In genomic region chr15:85810806-85811521, GRCm38 (mm10) we compare ENCODE assay signal across 8 mouse cellular contexts. TPM values are rescaled to one million over a fixed set of nuclear protein-coding genes. Genes with fewer than 3 reads are reported as not detected.
DNase-seq lines count a peak whose midpoint lies in the region; ATAC-seq and TF ChIP-seq lines count a peak whose summit lies in the region.

No protein-coding gene starts in this region.

- peak; percentile 50 for DNase-seq in brain, embryonic 18.5 days (ENCODE audit: low read depth, low spot score)
- DNase-seq in forebrain, embryonic 11.5 days (ENCODE audit: low spot score), result no peak
- peak; percentile 91 for DNase-seq in heart, postnatal 0 days (ENCODE audit: low spot score)
- DNase-seq in kidney, postnatal 4 days, result peak; percentile 28 to 54
- DNase-seq in liver, embryonic 13.5 days, result peak; percentile 41
- DNase-seq in naive thymus-derived CD4-positive, alpha-beta T cell, adult 2 months (ENCODE audit: low read depth), result peak; percentile 85
- no peak for DNase-seq in adipocyte (ENCODE audit: low spot score)

- peak; percentile 86 for ATAC-seq in forebrain, embryonic 11.5 days (replicated peaks; ENCODE audit: low FRiP score)
- peak; percentile 89 for ATAC-seq in heart, postnatal 0 days (ENCODE audit: insufficient read depth, low read depth)
- peak; percentile 87 for ATAC-seq in liver, embryonic 13.5 days (ENCODE audit: low read depth)

- H3K9ac ChIP-seq in forebrain, embryonic 11.5 days (ENCODE audit: low read length), result peak overlapping the region; percentile 81
- peak overlapping the region; percentile 60 for H3K9ac ChIP-seq in heart, postnatal 0 days (replicated peaks; ENCODE audit: low read depth, low read length)
- H3K9ac ChIP-seq in liver, embryonic 13.5 days, result peak overlapping the region; percentile 85

- H3K4me2 ChIP-seq in forebrain, embryonic 11.5 days (ENCODE audit: low read depth, low read length, severe bottlenecking), result peak overlapping the region; percentile 84
- H3K4me2 ChIP-seq in heart, postnatal 0 days (ENCODE audit: low read depth, low read length), result peak overlapping the region; percentile 72
- peak overlapping the region; percentile 74 for H3K4me2 ChIP-seq in liver, embryonic 13.5 days

- peak; percentile 99 for TF ChIP-seq EP300 in heart, postnatal 0 days (IDR thresholded peaks at IDR 0.05; ENCODE audit: low read depth)

- peaks cover 23% of the 10 kb centered on the region for H3K36me3 ChIP-seq in E14TG2a.4 (ENCODE audit: insufficient read depth, low read length)
- no peaks in the 10 kb centered on the region for H3K36me3 ChIP-seq in forebrain, embryonic 11.5 days (ENCODE audit: control insufficient read depth, insufficient read depth, low read length)
- peaks cover 8% of the 10 kb centered on the region; the same call in 1 of the 2 replicates for H3K36me3 ChIP-seq in heart, postnatal 0 days (replicated peaks; ENCODE audit: control insufficient read depth, insufficient read depth, low read length)
- H3K36me3 ChIP-seq in liver, embryonic 13.5 days, result no peaks in the 10 kb centered on the region

- whole genome bisulfite sequencing in forebrain, embryonic 11.5 days, result 7% methylated on average over 36 of the region's 36 CpGs
- 2% methylated on average over 36 of the region's 36 CpGs for WGBS in heart, postnatal 0 days
- 2% methylated on average over 36 of the region's 36 CpGs for WGBS in liver, embryonic 13.5 days (ENCODE audit: insufficient replicate concordance)

- H3K4me3 ChIP-seq in E14TG2a.4 (replicated peaks; ENCODE audit: low read length), result peak overlapping the region; percentile 88
- peak overlapping the region; percentile 58 for H3K4me3 ChIP-seq in forebrain, embryonic 11.5 days (ENCODE audit: low read depth, low read length)
- peak overlapping the region; percentile 62 for H3K4me3 ChIP-seq in heart, postnatal 0 days (ENCODE audit: low read depth, low read length)
- peak overlapping the region; percentile 79 for H3K4me3 ChIP-seq in liver, embryonic 13.5 days (replicated peaks)

- H3K27me3 ChIP-seq in E14TG2a.4 (ENCODE audit: insufficient read depth, low read length), result peaks cover 14% of the 10 kb centered on the region
- H3K27me3 ChIP-seq in forebrain, embryonic 11.5 days (ENCODE audit: control insufficient read depth, insufficient read depth, low read length), result no peaks in the 10 kb centered on the region
- H3K27me3 ChIP-seq in heart, postnatal 0 days (ENCODE audit: control insufficient read depth, insufficient read depth, low read length), result no peaks in the 10 kb centered on the region
- no peaks in the 10 kb centered on the region for H3K27me3 ChIP-seq in liver, embryonic 13.5 days

- peaks cover 30% of the 10 kb centered on the region for H3K4me1 ChIP-seq in E14TG2a.4 (replicated peaks; ENCODE audit: low read depth, low read length)
- peaks cover 6% of the 10 kb centered on the region; the same call in 1 of the 2 replicates for H3K4me1 ChIP-seq in forebrain, embryonic 11.5 days (replicated peaks; ENCODE audit: control insufficient read depth, insufficient read depth, low read length)
- peaks cover 17% of the 10 kb centered on the region for H3K4me1 ChIP-seq in heart, postnatal 0 days (ENCODE audit: control insufficient read depth, insufficient read depth)
- peaks cover 45% of the 10 kb centered on the region for H3K4me1 ChIP-seq in liver, embryonic 13.5 days (replicated peaks)

- no peak for TF ChIP-seq CTCF in E14TG2a.4 (conservative IDR thresholded peaks at IDR 0.05; ENCODE audit: low read length)
- peak; percentile 21 for TF ChIP-seq CTCF in heart, postnatal 0 days (IDR thresholded peaks at IDR 0.05; ENCODE audit: low read depth)

- H3K27ac ChIP-seq in forebrain, embryonic 11.5 days (ENCODE audit: low read depth, low read length), result no peak overlapping the region; the same call in 1 of the 2 replicates
- H3K27ac ChIP-seq in heart, postnatal 0 days (ENCODE audit: low read depth), result peak overlapping the region; percentile 97
- H3K27ac ChIP-seq in liver, embryonic 13.5 days, result peak overlapping the region; percentile 86

- H3K9me3 ChIP-seq in E14TG2a.4 (ENCODE audit: low read length), result peaks cover 15% of the 10 kb centered on the region
- no peaks in the 10 kb centered on the region for H3K9me3 ChIP-seq in forebrain, embryonic 11.5 days (ENCODE audit: control insufficient read depth, low read length)
- 0 out of 2 replicates have a peak, but pooled peaks cover 7% of the 10 kb centered on the region for H3K9me3 ChIP-seq in heart, postnatal 0 days (replicated peaks; ENCODE audit: control insufficient read depth, low read length)
- H3K9me3 ChIP-seq in liver, embryonic 13.5 days (replicated peaks), result no peaks in the 10 kb centered on the region; the same call in 1 of the 2 replicates

RNA-seq across cellular contexts. Expression of gene Cdpf1, which starts 0.5 kb away (rescaled TPM):
- 20.6 and 20.7 TPM in 2 replicates for polyA plus RNA-seq in forebrain, embryonic 11.5 days (2014; fragmentation: Nextera tagmentation; extraction: Ambion mirVana)
- total RNA-seq in heart, postnatal 0 days (2014; rRNA removed; ENCODE audit: low replicate concordance), result 31.0 and 96.8 TPM in 2 replicates
- 45.9 and 49.9 TPM in 2 replicates for polyA plus RNA-seq in heart, postnatal 0 days (2015; fragmentation: Nextera tagmentation; extraction: Ambion mirVana)
- polyA plus RNA-seq in liver, embryonic 13.5 days (2015; fragmentation: Nextera tagmentation; extraction: Ambion mirVana), result 25.9 and 27.7 TPM in 2 replicates

RNA-seq across cellular contexts. Expression of gene Pkdrej, which starts 10.6 kb away (rescaled TPM):
- polyA plus RNA-seq in forebrain, embryonic 11.5 days (2014; fragmentation: Nextera tagmentation; extraction: Ambion mirVana), result 0.05 TPM in 1 of 2 replicates, not detected in the other
- 2.4 and 2.7 TPM in 2 replicates for total RNA-seq in heart, postnatal 0 days (2014; rRNA removed; ENCODE audit: low replicate concordance)
- 0.54 and 0.66 TPM in 2 replicates for polyA plus RNA-seq in heart, postnatal 0 days (2015; fragmentation: Nextera tagmentation; extraction: Ambion mirVana)
- polyA plus RNA-seq in liver, embryonic 13.5 days (2015; fragmentation: Nextera tagmentation; extraction: Ambion mirVana), result 0.06 and 0.08 TPM in 2 replicates

RNA-seq across cellular contexts. Expression of gene Ttc38, which starts 21.1 kb away (rescaled TPM):
- polyA plus RNA-seq in forebrain, embryonic 11.5 days (2014; fragmentation: Nextera tagmentation; extraction: Ambion mirVana), result 2.5 and 2.8 TPM in 2 replicates
- total RNA-seq in heart, postnatal 0 days (2014; rRNA removed; ENCODE audit: low replicate concordance), result 11.6 and 14.7 TPM in 2 replicates
- 6.9 and 7.6 TPM in 2 replicates for polyA plus RNA-seq in heart, postnatal 0 days (2015; fragmentation: Nextera tagmentation; extraction: Ambion mirVana)
- polyA plus RNA-seq in liver, embryonic 13.5 days (2015; fragmentation: Nextera tagmentation; extraction: Ambion mirVana), result 6.4 and 6.8 TPM in 2 replicates

RNA-seq across cellular contexts. Expression of gene Gtse1, which starts 48.6 kb away (rescaled TPM):
- polyA plus RNA-seq in forebrain, embryonic 11.5 days (2014; fragmentation: Nextera tagmentation; extraction: Ambion mirVana), result 60.8 and 62.7 TPM in 2 replicates
- total RNA-seq in heart, postnatal 0 days (2014; rRNA removed; ENCODE audit: low replicate concordance), result 17.9 and 23.3 TPM in 2 replicates
- polyA plus RNA-seq in heart, postnatal 0 days (2015; fragmentation: Nextera tagmentation; extraction: Ambion mirVana), result 6.3 and 6.7 TPM in 2 replicates
- 24.9 and 27.7 TPM in 2 replicates for polyA plus RNA-seq in liver, embryonic 13.5 days (2015; fragmentation: Nextera tagmentation; extraction: Ambion mirVana)

Comparison
In these comparisons a context has a peak if more than half of its experiments do, and no peak if none do; other contexts are left out.
1. DNase-seq: peak in brain, embryonic 18.5 days (single experiment), heart, postnatal 0 days (single experiment), kidney, postnatal 4 days (2 of 2), liver, embryonic 13.5 days (single experiment) and naive thymus-derived CD4-positive, alpha-beta T cell, adult 2 months (single experiment); none in forebrain, embryonic 11.5 days (single experiment) and adipocyte (single experiment).
2. Peak in every context shown above with its lines, with median percentiles within 50 percentile points of each other: H3K4me3 ChIP-seq, ATAC-seq, H3K4me2 ChIP-seq and H3K9ac ChIP-seq.